Mouse (Mus musculus) heart, adult 18-20 months (tissue): ENCODE measurements around the gene A930018P22Rik. TPM values are rescaled to one million over a fixed set of nuclear protein-coding genes. Genes with fewer than 3 reads are reported as not detected.
A peak's percentile ranks its signal among the peaks of the same experiment; 100 is the strongest.

Experiments used
- DNase-seq, 2 experiments: peaks; one replicate each; pipeline ENCODE4 v3.0.0; 2021 to 2022; ENCODE audit warnings: mixed read lengths in 1 of 2
- total RNA-seq, 2 experiments: library from RNA; stranded (reverse); gene quantifications; 2 replicates each; pipeline ENCODE4 v1.2.3; 2021

Gene A930018P22Rik
- total RNA-seq, 2 experiments from 2014 or later, result 0.89 TPM; not detected in 1

- DNase-seq, result no peak
Measured at GRCm38 (mm10) chr2:104119097-104119496, 3.5 kb upstream of the A930018P22Rik start.

GRCm38 (mm10) chr2:104120312-104120711 is 2.3 kb upstream of the A930018P22Rik start:
- peak; percentile 39 to 55 for DNase-seq

DNA sequence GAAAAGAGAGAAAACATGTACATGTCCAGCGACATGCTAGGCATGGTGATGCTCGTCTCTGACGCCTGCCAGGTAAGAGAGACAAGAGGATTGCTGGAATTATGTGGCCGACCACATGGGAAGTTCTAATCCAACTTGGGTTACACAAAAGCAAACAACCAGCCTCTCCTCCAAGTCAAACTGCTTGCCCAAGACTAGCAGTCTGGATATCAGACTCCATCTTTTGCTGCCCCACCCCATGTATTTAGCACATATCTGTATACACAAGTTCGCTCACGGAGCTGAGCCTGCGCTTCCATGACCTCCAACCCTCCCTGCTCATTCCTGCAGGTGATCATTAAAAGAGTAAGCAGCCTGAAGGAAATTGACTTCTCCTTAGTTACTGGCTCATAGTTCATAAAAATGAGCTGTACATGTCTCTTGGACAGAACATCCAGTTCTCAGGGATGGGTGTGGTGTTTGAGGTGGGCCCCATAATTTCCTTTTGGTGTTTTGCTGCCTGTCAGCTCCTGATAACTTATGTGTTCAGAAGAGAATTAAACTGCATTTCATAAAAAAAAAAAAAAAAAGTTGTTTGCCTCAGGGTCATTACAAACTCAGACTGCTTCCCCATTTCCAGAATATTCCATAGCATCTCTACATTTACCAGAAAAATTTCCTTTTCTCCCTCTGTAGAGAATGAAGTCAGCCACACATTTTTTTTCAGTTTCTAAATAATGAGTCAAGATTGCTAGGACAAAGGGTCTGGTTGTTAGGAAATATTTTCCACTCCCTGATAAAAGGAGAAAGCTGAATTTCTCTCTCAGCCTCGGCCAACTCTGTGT is 676 bp upstream of the A930018P22Rik start:
- peak; percentile 63 to 77 for DNase-seq

GRCm38 (mm10) chr2:104123540-104123939 is 971 bp downstream of the A930018P22Rik start:
- DNase-seq, result no peak

DNA sequence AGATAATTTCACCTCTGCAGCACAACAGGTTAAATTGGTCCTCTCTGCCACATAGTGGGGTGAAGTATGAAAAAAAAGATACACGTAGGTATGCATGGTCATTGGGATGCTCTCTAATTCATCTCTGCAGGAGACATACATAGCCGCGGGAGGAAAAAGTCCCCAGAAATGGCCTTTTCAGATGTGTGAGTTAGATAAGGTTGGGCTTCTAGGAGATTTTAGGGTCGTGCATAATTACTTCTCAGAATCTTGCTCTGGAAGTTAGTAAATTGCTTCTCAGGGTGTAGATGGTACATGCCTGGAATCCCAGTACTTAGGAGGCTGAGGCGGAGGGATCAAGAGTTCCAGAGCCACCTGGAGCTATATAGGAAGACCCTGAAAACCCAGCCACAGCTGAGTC is 1.5 kb downstream of the A930018P22Rik start:
- no peak for DNase-seq

DNA sequence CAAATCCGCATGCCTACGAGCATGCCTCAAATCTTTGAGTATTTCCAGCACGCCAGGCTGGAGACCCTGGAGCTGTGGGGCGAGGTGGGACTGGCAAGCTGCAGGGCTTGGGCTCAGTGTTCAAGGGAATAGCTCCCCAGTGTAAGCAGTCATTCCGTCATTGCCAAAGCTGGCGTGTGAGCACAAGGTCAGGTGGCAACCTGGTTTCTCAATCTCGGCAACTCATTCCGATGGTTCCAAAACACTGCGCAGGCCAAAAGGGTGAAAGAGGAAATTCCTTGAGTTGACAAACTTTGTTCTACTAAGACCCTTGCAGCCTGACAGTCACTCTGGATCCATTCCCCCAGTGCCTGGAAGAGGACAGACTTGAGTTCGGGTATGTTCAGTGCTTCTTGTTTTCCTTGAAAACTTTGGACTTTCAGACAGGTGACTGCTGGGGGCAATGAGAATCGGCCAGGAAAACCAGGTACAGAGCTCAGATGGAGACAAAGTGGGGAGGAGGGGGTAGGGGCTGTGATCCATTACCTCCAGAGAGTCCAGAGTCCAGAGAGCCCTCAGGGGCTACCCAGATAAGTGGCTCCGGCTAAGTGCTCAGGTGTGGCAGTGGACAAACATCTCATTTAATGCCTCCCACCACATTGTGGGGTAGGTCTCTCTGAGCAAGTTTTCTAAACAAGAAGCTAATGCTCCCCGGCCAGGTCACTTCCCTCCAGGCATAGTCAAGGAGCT is 6.4 kb downstream of the A930018P22Rik start:
- DNase-seq, result peak; percentile 50 to 59

- peak in 1 of 2 experiments; percentile 39 for DNase-seq
Measured at GRCm38 (mm10) chr2:104130165-104130564, 7.6 kb downstream of the A930018P22Rik start.

- DNase-seq, result peak; percentile 11 to 54
Measured at GRCm38 (mm10) chr2:104130969-104131368, 8.4 kb downstream of the A930018P22Rik start.

DNA sequence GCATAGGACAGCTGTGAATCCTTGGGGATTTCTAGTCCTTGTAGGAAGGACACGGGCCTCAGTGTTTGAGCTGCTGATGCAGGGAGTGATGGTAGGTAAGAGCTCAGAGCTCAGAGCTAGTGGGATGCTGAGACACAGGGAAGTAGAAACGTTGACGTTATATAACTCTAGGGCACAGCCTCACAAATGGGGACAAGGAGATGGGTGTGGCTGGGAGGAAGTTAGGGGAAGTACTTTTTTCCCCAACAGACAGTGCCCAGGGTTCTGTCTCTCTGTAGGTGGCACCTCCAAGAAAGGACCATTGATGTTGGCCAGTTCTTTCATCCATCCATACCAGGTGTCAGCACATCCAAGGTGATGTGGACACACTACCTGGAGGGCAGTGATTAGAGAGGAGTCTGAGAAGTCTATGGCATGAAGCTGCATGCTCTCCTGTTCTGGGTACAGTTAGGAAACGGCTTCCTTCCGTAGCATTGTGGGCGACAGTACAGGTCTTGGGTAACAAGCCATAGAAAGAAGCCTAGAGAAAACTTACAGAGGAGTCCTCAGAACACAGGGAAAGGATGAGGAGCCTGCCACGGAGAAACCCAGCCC is 9.8 kb downstream of the A930018P22Rik start:
- no peak for DNase-seq

GRCm38 (mm10) chr2:104133042-104133810 is 10.7 kb downstream of the A930018P22Rik start:
- no peak for DNase-seq

- peak; percentile 67 to 72 for DNase-seq
Measured at GRCm38 (mm10) chr2:104134150-104135056, 11.8 kb downstream of the A930018P22Rik start.

DNA sequence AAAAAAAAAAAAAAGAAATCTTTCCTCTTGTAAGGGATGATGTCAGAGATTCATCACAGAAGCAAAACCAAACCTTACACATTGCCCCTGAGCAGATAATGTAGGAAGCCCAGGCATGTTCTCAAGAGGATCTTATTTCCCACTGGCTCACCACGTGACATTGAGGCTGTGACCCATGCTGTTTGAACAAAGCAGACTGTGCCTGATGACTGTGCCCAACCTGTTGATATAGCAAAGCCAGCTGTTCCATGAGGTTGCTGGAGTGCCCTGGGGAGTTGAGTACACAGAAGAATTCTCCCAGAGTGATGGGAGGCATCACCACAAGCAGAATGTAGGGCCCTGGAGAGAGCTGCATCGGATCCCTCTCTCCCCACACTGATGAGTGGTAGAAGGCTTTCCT is 13.4 kb downstream of the A930018P22Rik start:
- DNase-seq, result no peak

DNA sequence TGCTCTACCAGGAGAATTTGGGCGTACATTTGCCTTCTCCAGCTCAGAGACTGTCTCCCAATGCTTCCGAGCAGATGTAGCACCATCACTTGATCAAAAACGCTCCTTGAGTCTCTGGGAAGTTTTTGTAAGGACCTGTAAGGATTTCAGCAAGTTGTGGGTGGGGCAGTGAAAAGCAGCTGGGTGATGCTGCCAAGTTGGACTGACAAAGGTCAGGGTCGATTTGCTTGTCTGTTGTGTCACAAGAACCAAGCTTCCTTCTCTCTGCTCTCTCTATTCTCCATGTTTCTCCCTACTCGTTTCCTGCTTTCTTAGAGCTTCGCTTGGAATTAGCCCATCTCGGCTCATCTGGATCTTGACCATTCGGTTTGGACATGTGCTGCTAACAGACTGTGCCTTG is 19.6 kb downstream of the A930018P22Rik start:
- DNase-seq, result no peak

DNA sequence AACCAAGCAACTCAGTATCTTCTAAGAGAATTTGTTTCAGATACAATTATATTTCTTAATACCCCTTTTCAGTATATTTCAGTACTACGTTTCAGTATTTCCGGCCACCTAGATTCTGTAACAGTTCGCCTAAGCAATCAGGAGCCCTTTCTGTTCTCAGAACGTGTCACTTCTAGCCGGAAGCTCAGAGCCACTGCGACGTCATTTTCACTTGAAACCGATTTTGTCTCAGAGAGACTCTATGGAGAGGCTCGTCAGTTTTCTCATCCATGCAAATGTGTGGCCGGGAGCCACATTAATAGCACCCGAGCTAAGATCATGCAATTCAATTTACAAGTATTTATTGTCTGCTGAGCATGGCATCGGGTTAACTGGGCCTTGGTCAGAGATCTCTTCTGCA is 21.4 kb downstream of the A930018P22Rik start:
- DNase-seq, result no peak

DNA sequence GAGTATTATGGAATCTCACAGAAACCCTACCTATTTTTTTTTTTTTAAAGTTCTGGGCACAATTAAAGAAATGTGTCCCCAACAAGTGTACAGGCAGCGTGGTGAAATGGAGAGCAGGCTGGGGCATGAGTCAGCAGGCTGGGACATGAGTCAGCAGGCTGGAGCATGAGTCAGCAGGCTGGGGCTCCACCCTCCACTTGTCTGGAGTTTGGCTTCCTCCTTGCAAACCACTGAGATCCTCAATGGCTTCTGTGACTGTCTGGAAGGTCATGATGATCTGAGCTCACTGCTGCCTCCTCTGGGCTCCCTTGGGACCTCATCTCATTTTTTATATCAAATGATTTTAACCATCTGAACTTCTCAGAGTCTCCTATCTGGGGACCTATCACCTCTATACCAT is 23.4 kb downstream of the A930018P22Rik start:
- DNase-seq, result no peak

DNA sequence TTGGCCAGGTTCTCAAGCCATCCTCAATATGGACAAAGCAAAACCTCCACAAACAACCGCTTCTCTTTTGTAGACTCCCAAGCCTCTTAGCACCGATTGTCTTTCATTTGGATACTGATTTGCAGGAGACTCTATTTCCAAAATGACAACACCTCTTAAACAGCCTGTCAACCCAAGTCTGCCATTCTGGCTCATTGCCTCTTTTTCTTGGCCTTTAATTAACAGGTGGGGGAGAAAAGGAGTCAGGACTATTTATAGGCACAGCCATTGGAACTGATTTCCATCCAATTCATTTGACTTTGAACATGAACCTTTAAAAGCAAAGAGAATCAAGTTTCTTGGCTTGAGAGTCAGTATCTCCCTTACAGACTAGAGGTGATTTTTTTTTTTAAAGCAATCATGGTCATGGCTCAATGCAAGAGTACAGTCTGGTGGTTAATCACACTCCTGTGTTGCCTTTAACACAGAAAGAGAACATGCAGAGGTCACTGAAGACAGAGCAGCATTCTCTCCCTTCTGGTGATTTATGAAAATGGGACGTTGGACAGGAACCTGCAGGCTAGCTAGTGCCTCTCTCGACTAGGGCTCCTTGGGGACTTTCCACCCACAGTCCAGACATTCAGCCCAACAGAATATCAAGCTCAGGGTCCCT is 25.5 kb downstream of the A930018P22Rik start:
- DNase-seq, result no peak

DNA sequence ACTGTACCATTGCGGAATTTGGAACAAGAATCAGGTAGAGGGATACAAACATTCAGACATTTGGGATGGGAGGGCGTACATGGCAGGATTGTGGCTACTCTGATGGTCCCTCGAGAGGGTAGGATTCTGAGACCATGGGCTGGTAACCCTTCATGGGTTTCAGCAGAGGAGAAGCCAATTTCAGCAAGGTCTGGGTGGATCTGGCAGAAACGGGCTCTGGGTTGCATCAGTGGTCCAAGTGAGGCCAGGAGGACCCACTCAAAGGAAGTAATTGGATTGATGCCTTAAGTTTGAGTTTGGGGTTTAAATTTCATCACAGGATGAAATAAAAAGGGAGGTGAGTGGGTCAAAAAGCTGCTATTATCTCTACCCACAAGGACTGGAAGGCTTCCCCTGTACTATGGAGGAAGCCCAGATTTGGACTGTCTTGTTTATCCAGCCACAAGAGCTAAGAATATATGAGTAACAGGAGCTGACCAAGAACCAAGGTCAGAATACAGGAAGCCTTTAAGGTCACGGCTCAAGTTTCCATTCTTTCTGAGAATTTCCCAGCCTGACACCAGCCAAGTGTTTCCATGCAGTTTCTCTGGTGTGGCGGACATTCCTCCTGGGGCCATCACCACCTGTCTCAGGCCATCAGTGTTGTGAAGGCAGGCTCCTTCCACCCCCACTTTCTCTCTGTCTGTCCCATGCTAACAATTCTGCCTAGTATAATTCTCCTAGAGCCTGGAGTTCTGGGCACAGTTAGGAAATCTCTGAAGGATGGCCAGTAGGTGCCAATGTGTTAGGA is 28.2 kb downstream of the A930018P22Rik start:
- DNase-seq, result no peak

GRCm38 (mm10) chr2:104153345-104153744 is 30.8 kb downstream of the A930018P22Rik start:
- DNase-seq, result no peak

- no peak for DNase-seq
Measured at GRCm38 (mm10) chr2:104153876-104154275, 31.3 kb downstream of the A930018P22Rik start.

GRCm38 (mm10) chr2:104157831-104158230 is 35.3 kb downstream of the A930018P22Rik start:
- DNase-seq, result no peak
